Mouse (Mus musculus): ENCODE data around the gene Stk16. TPM values are rescaled to one million over a fixed set of nuclear protein-coding genes. Genes with fewer than 3 reads are reported as not detected.

Gene Stk16
- 128 and 138 TPM in 2 replicates for polyA plus RNA-seq (2015; fragmentation: Nextera tagmentation; extraction: Ambion mirVana)

GRCm38 (mm10) chr1:75210136-75211087 is at the start of gene Stk16, which contains the start of gene Glb1l:
Gene Stk16 (plus strand): TSS chr1:75210838.
Gene Glb1l (minus strand): TSS chr1:75210813.
- H3K27ac ChIP-seq (replicated peaks), result 0 out of 2 replicates have a peak within 1 kb of the TSS, but pooled peaks have one; percentile 25
- H3K9me3 ChIP-seq, result no peaks in the 10 kb centered on the region
- peaks cover 12% of the 10 kb centered on the region for H3K27me3 ChIP-seq
- H3K9ac ChIP-seq, result peak within 1 kb of the TSS; percentile 96
- WGBS, result 6% methylated on average over 42 of the region's 42 CpGs
- H3K4me3 ChIP-seq, result peak within 1 kb of the TSS; percentile 93
- peaks cover 45% of the 10 kb centered on the region for H3K4me1 ChIP-seq (replicated peaks)
- H3K36me3 ChIP-seq, result peaks cover 36% of the 10 kb centered on the region
- peak within 1 kb of the TSS; percentile 96 for H3K4me2 ChIP-seq
- ATAC-seq (ENCODE audit: low read depth), result peak; percentile 94

GRCm38 (mm10) chr1:75168093-75168471 is 42.6 kb upstream of the Stk16 start:
- H3K27ac ChIP-seq (replicated peaks), result peak overlapping the region; percentile 92
- H3K9me3 ChIP-seq, result no peaks in the 10 kb centered on the region
- H3K36me3 ChIP-seq, result peaks cover 33% of the 10 kb centered on the region
- ATAC-seq (ENCODE audit: low read depth), result peak; percentile 21
- H3K4me2 ChIP-seq, result peak overlapping the region; percentile 71
- 11% methylated on average over 7 of the region's 7 CpGs for WGBS
- H3K4me1 ChIP-seq (replicated peaks), result peaks cover 15% of the 10 kb centered on the region
- no peaks in the 10 kb centered on the region for H3K27me3 ChIP-seq
- peak overlapping the region; percentile 71 for H3K4me3 ChIP-seq
- peak overlapping the region; percentile 73 for H3K9ac ChIP-seq

- ATAC-seq (ENCODE audit: low read depth), result peak; percentile 98
- Histone ChIP-seq H3K27ac (replicated peaks) (peak within 1 kb of the TSS; percentile 92), H3K9me3 (no peaks in the 10 kb centered on the region), H3K4me2 (peak within 1 kb of the TSS; percentile 71), H3K4me3 (peak within 1 kb of the TSS; percentile 71), H3K9ac (peak within 1 kb of the TSS; percentile 73), H3K4me1 (replicated peaks) (peaks cover 15% of the 10 kb centered on the region), H3K36me3 (peaks cover 40% of the 10 kb centered on the region), H3K27me3 (no peaks in the 10 kb centered on the region)
- WGBS, result under 1% methylated on average over 58 of the region's 59 CpGs
Measured at GRCm38 (mm10) chr1:75168472-75169464, 41.9 kb upstream of the Stk16 start, which contains the start of gene Zfand2b. Gene Zfand2b (plus strand): TSS chr1:75168646.

GRCm38 (mm10) chr1:75179334-75180104 is 31.1 kb upstream of the Stk16 start:
- 8% methylated on average over 23 of the region's 23 CpGs for WGBS
- no peaks in the 10 kb centered on the region for H3K9me3 ChIP-seq
- peaks cover 30% of the 10 kb centered on the region for H3K4me1 ChIP-seq (replicated peaks)

GRCm38 (mm10) chr1:75180105-75180590 is 30.5 kb upstream of the Stk16 start, which contains the start of gene Abcb6:
Gene Abcb6 (minus strand): TSS chr1:75180392.
- under 1% methylated on average over 31 of the region's 31 CpGs for WGBS
- peak; percentile 93 for ATAC-seq (ENCODE audit: low read depth)
- Histone ChIP-seq H3K9ac (peak within 1 kb of the TSS; percentile 77), H3K4me1 (replicated peaks) (peaks cover 30% of the 10 kb centered on the region), H3K4me2 (peak within 1 kb of the TSS; percentile 100), H3K27me3 (no peaks in the 10 kb centered on the region), H3K4me3 (peak within 1 kb of the TSS; percentile 58), H3K36me3 (peaks cover 70% of the 10 kb centered on the region), H3K9me3 (no peaks in the 10 kb centered on the region), H3K27ac (replicated peaks) (peak within 1 kb of the TSS; percentile 76)

More at GRCm38 (mm10) chr1:75179334-75180104, 31.1 kb upstream of the Stk16 start:
- peak overlapping the region; percentile 77 for H3K9ac ChIP-seq
- ATAC-seq (ENCODE audit: low read depth), result peak; percentile 47
- peak overlapping the region; percentile 76 for H3K27ac ChIP-seq (replicated peaks)
- H3K27me3 ChIP-seq, result no peaks in the 10 kb centered on the region
- H3K36me3 ChIP-seq, result peaks cover 69% of the 10 kb centered on the region
- H3K4me2 ChIP-seq, result peak overlapping the region; percentile 100
- H3K4me3 ChIP-seq, result peak overlapping the region; percentile 58

- ATAC-seq (ENCODE audit: low read depth), result peak; percentile 21; the same call in 1 of the 2 replicates
- Histone ChIP-seq H3K9me3 (no peaks in the 10 kb centered on the region), H3K4me2 (peak overlapping the region; percentile 100), H3K4me3 (peak overlapping the region; percentile 58), H3K9ac (peak overlapping the region; percentile 77; the same call in 1 of the 2 replicates), H3K27ac (replicated peaks) (no peak overlapping the region), H3K4me1 (replicated peaks) (peaks cover 30% of the 10 kb centered on the region), H3K36me3 (peaks cover 70% of the 10 kb centered on the region), H3K27me3 (no peaks in the 10 kb centered on the region)
- WGBS, result 32% methylated on average over 7 of the region's 7 CpGs
Measured at GRCm38 (mm10) chr1:75180741-75181140, 29.9 kb upstream of the Stk16 start.

- Histone ChIP-seq H3K4me2 (no peak overlapping the region), H3K27me3 (no peaks in the 10 kb centered on the region), H3K4me1 (replicated peaks) (peaks cover 30% of the 10 kb centered on the region), H3K9ac (no peak overlapping the region), H3K4me3 (no peak overlapping the region), H3K36me3 (peaks cover 70% of the 10 kb centered on the region), H3K9me3 (no peaks in the 10 kb centered on the region), H3K27ac (replicated peaks) (no peak overlapping the region)
- WGBS, result 93% methylated on average over 4 of the region's 4 CpGs
- no peak for ATAC-seq (ENCODE audit: low read depth)
Measured at GRCm38 (mm10) chr1:75181377-75181870, 29.2 kb upstream of the Stk16 start.

GRCm38 (mm10) chr1:75182160-75182559 is 28.5 kb upstream of the Stk16 start:
- 72% methylated on average over 4 of the region's 4 CpGs for WGBS
- H3K4me1 ChIP-seq (replicated peaks), result peaks cover 30% of the 10 kb centered on the region
- no peak overlapping the region for H3K27ac ChIP-seq (replicated peaks)
- no peaks in the 10 kb centered on the region for H3K27me3 ChIP-seq
- no peak overlapping the region for H3K4me3 ChIP-seq
- H3K9me3 ChIP-seq, result no peaks in the 10 kb centered on the region
- H3K9ac ChIP-seq, result no peak overlapping the region
- H3K36me3 ChIP-seq, result peaks cover 70% of the 10 kb centered on the region
- ATAC-seq (ENCODE audit: low read depth), result no peak
- H3K4me2 ChIP-seq, result no peak overlapping the region

GRCm38 (mm10) chr1:75185495-75185894 is 25.1 kb upstream of the Stk16 start:
- no peak for ATAC-seq (ENCODE audit: low read depth)
- Histone ChIP-seq H3K36me3 (peaks cover 91% of the 10 kb centered on the region), H3K27ac (replicated peaks) (no peak overlapping the region), H3K4me2 (no peak overlapping the region), H3K27me3 (no peaks in the 10 kb centered on the region), H3K4me3 (no peak overlapping the region), H3K4me1 (replicated peaks) (peaks cover 16% of the 10 kb centered on the region), H3K9me3 (no peaks in the 10 kb centered on the region), H3K9ac (0 out of 2 replicates have a peak overlapping the region, but pooled peaks have one; percentile 5)
- WGBS, result 89% methylated on average over 11 of the region's 11 CpGs

GRCm38 (mm10) chr1:75187126-75187525 is 23.5 kb upstream of the Stk16 start:
- Histone ChIP-seq H3K27ac (replicated peaks) (no peak overlapping the region), H3K36me3 (peaks cover 78% of the 10 kb centered on the region)

More at GRCm38 (mm10) chr1:75187126-75187525, 23.5 kb upstream of the Stk16 start:
- Histone ChIP-seq H3K4me2 (no peak overlapping the region), H3K4me1 (replicated peaks) (peaks cover 20% of the 10 kb centered on the region), H3K4me3 (no peak overlapping the region), H3K9me3 (no peaks in the 10 kb centered on the region), H3K9ac (no peak overlapping the region), H3K27me3 (no peaks in the 10 kb centered on the region)
- no peak for ATAC-seq (ENCODE audit: low read depth)
